Mouse (Mus musculus) CH12.LX (cell line): ENCODE measurements around the gene Cdh13.

Experiments used
- CTCF ChIP-seq, 2 experiments: IDR thresholded peaks in 1 of 2; conservative IDR thresholded peaks in 1 of 2; 2 replicates each; pipeline ENCODE4 v1.5.1; 2011 to 2012; ENCODE audit warnings: low read depth in 2 of 2, low read length in 2 of 2, improper control_type of control experiment in 1 of 2, inconsistent platforms in 1 of 2, mild to moderate bottlenecking in 1 of 2, moderate library complexity in 1 of 2
- EP300 ChIP-seq: IDR thresholded peaks from 2 replicates; pipeline ENCODE4 v1.6.1; 2011; ENCODE audit warnings: low read length, improper control_type of control experiment
- JUND ChIP-seq: conservative IDR thresholded peaks from 2 replicates; pipeline ENCODE4 v1.6.1; 2011; ENCODE audit warnings: low read depth, low read length, improper control_type of control experiment
- MAZ ChIP-seq: IDR thresholded peaks from 2 replicates; pipeline ENCODE4 v1.6.1; 2012; ENCODE audit warnings: low read depth, mild to moderate bottlenecking, inconsistent platforms, low read length, improper control_type of control experiment, moderate library complexity
- POLR2AphosphoS2 ChIP-seq: IDR thresholded peaks from 2 replicates; pipeline ENCODE4 v1.6.1; 2011; ENCODE audit warnings: low read depth, low read length, improper control_type of control experiment
- ZC3H11A ChIP-seq: IDR thresholded peaks from 2 replicates; pipeline ENCODE4 v1.6.1; 2012; ENCODE audit warnings: low read depth, mild to moderate bottlenecking, inconsistent platforms, low read length, improper control_type of control experiment
- ZKSCAN1 ChIP-seq: IDR thresholded peaks from 2 replicates; pipeline ENCODE4 v1.6.1; 2012; ENCODE audit warnings: low read depth, inconsistent platforms, low read length, improper control_type of control experiment, borderline replicate concordance
- ZMIZ1 ChIP-seq: IDR thresholded peaks from 2 replicates; pipeline ENCODE4 v1.6.1; 2012; ENCODE audit warnings: low read depth, mild to moderate bottlenecking, inconsistent platforms, low read length, improper control_type of control experiment

- no peak for TF ChIP-seq ZKSCAN1
- no peak for TF ChIP-seq CTCF (conservative IDR thresholded peaks at IDR 0.05 in 1 of 2, IDR thresholded peaks at IDR 0.05 in 1 of 2; ENCODE audit: low read depth in 2 of 2, low read length in 2 of 2)
- no peak for TF ChIP-seq JUND
- no peak for TF ChIP-seq ZMIZ1
- TF ChIP-seq POLR2AphosphoS2, result no peak
- no peak for TF ChIP-seq MAZ
- TF ChIP-seq EP300, result no peak
- no peak for TF ChIP-seq ZC3H11A
Observed at GRCm38 (mm10) chr8:118648801-118649537, 365.4 kb downstream of the Cdh13 start.
